Mouse (Mus musculus) heart, embryonic 14.5 days (tissue): Measurements from ENCODE around the gene Cux1. TPM values are rescaled to one million over a fixed set of nuclear protein-coding genes. Genes with fewer than 3 reads are reported as not detected.

Source experiments
- ATAC-seq: fragments of 200-750 bp; cut with Nextera tagmentation; 2 replicates; pipeline ENCODE4 v1.8.0; 2017; ENCODE audit warnings: low read depth, moderate TSS enrichment; ENCODE audit not compliant: insufficient number of reproducible peaks, insufficient read depth, low FRiP score
- H3K27ac ChIP-seq, 2 experiments: fragments of 200-500 bp in 1 of 2; fragments of 300-500 bp in 1 of 2; sonication (generic) in 1 of 2; replicated peaks in 1 of 2; 2 replicates each; pipeline ENCODE4 v1.5.1; 2012 to 2014; ENCODE audit warnings: low read depth in 2 of 2, low read length in 2 of 2, control low read depth in 1 of 2, mild to moderate bottlenecking in 1 of 2, mixed read lengths in 1 of 2; ENCODE audit not compliant: control insufficient read depth in 1 of 2, insufficient read depth in 1 of 2
- H3K27me3 ChIP-seq: fragments of 300-500 bp; sonication (generic); 2 replicates; pipeline ENCODE4 v1.6.1; 2014; ENCODE audit warnings: mild to moderate bottlenecking, low read length, control low read depth; ENCODE audit not compliant: control insufficient read depth, insufficient read depth
- H3K36me3 ChIP-seq: fragments of 300-500 bp; sonication (generic); 2 replicates; pipeline ENCODE4 v1.6.1; 2014; ENCODE audit warnings: mild to moderate bottlenecking, control low read depth, low read length, mixed read lengths; ENCODE audit not compliant: control insufficient read depth, insufficient read depth
- H3K4me1 ChIP-seq, 2 experiments: fragments of 200-500 bp in 1 of 2; fragments of 300-500 bp in 1 of 2; sonication (generic) in 1 of 2; 2 replicates each; pipeline ENCODE4 v1.6.1; 2012 to 2014; ENCODE audit warnings: low read length in 2 of 2, control low read depth in 1 of 2, mixed read lengths in 1 of 2; ENCODE audit not compliant: control insufficient read depth in 2 of 2, insufficient read depth in 2 of 2
- H3K4me2 ChIP-seq: fragments of 300-500 bp; sonication (generic); 2 replicates; pipeline ENCODE4 v1.6.1; 2014; ENCODE audit warnings: mild to moderate bottlenecking, low read length
- H3K4me3 ChIP-seq, 2 experiments: fragments of 200-500 bp in 1 of 2; fragments of 300-500 bp in 1 of 2; sonication (generic) in 1 of 2; 2 replicates each; pipeline ENCODE4 v1.5.1; 2012 to 2014; ENCODE audit warnings: low read length in 2 of 2, mild to moderate bottlenecking in 2 of 2, control low read depth in 1 of 2, low read depth in 1 of 2, moderate library complexity in 1 of 2; ENCODE audit not compliant: control insufficient read depth in 1 of 2, insufficient read depth in 1 of 2
- H3K9ac ChIP-seq: fragments of 300-500 bp; sonication (generic); 2 replicates; pipeline ENCODE4 v1.6.1; 2014; ENCODE audit warnings: mild to moderate bottlenecking, low read length
- H3K9me3 ChIP-seq: fragments of 300-500 bp; sonication (generic); 2 replicates; pipeline ENCODE4 v1.6.1; 2016; ENCODE audit warnings: low read length, control low read depth; ENCODE audit not compliant: control insufficient read depth
- WGBS: fragments of 180-500 bp; shearing (Covaris S2); extraction: QIAGEN DNeasy Blood & Tissue Kit; methylation state at CpG from one replicate; pipeline ENCODE4 v1.1.7; 2014; 5-methylcytosine and 5-hydroxymethylcytosine counted together
- polyA plus RNA-seq: library from polyadenylated mRNA; unstranded; fragments of >200 nt; fragmentation: Nextera tagmentation; extraction: Ambion mirVana; gene quantifications from 2 replicates; pipeline ENCODE4 v1.2.1, GENCODE M21; 2014

Gene Cux1
- polyA plus RNA-seq, 1 experiment from 2014 or later, result 71.6 TPM

- Histone ChIP-seq H3K4me2 (peak overlapping the region; percentile 6), H3K27ac (peak overlapping the region; percentile 69 to 79), H3K4me3 (no peak overlapping the region), H3K27me3 (no peaks in the 10 kb centered on the region), H3K9ac (no peak overlapping the region; the same call in 1 of the 2 replicates), H3K9me3 (no peaks in the 10 kb centered on the region), H3K36me3 (no peaks in the 10 kb centered on the region), H3K4me1 (peaks cover 31 to 76% of the 10 kb centered on the region in 2 experiments)
- WGBS, result 5% methylated on average over 6 of the region's 6 CpGs
- 0 out of 2 replicates have a peak, but pooled peaks have one; percentile 35 for ATAC-seq
These were observed 66.9 kb downstream of the Cux1 start for GRCm38 (mm10) chr5:136500307-136500871.

GRCm38 (mm10) chr5:136499316-136499715 is 68.0 kb downstream of the Cux1 start:
- no peak overlapping the region for H3K4me2 ChIP-seq
- 86% methylated on average over 2 of the region's 2 CpGs for WGBS
- H3K36me3 ChIP-seq, result no peaks in the 10 kb centered on the region
- peaks cover 31 to 67% of the 10 kb centered on the region in 2 experiments for H3K4me1 ChIP-seq
- no peak overlapping the region for H3K9ac ChIP-seq
- ATAC-seq, result no peak
- no peaks in the 10 kb centered on the region for H3K9me3 ChIP-seq
- H3K27me3 ChIP-seq, result no peaks in the 10 kb centered on the region
- H3K27ac ChIP-seq, result 0 out of 4 replicates have a peak overlapping the region, but pooled peaks of 1 of the 2 experiments have one; percentile 79
- H3K4me3 ChIP-seq, result no peak overlapping the region

GRCm38 (mm10) chr5:136498741-136499140 is 68.5 kb downstream of the Cux1 start:
- no peak overlapping the region; a peak in 1 of 4 replicates for H3K27ac ChIP-seq

GRCm38 (mm10) chr5:136497301-136497700 is 70.0 kb downstream of the Cux1 start:
- Histone ChIP-seq H3K9ac (no peak overlapping the region), H3K27ac (no peak overlapping the region), H3K9me3 (no peaks in the 10 kb centered on the region), H3K4me3 (no peak overlapping the region), H3K4me1 (peaks cover 19 to 63% of the 10 kb centered on the region in 2 experiments), H3K36me3 (no peaks in the 10 kb centered on the region), H3K27me3 (no peaks in the 10 kb centered on the region), H3K4me2 (no peak overlapping the region)
- no peak for ATAC-seq
- WGBS, result 86% methylated on average over 2 of the region's 2 CpGs

More at GRCm38 (mm10) chr5:136498741-136499140, 68.5 kb downstream of the Cux1 start:
- no peaks in the 10 kb centered on the region for H3K9me3 ChIP-seq
- H3K4me3 ChIP-seq, result no peak overlapping the region
- no peaks in the 10 kb centered on the region for H3K27me3 ChIP-seq
- H3K4me1 ChIP-seq, result peaks cover 27 to 64% of the 10 kb centered on the region in 2 experiments
- no peak overlapping the region for H3K9ac ChIP-seq
- WGBS, result 93% methylated on average over 3 of the region's 3 CpGs
- ATAC-seq, result no peak
- H3K36me3 ChIP-seq, result no peaks in the 10 kb centered on the region
- H3K4me2 ChIP-seq, result no peak overlapping the region

GRCm38 (mm10) chr5:136495581-136495980 is 71.7 kb downstream of the Cux1 start:
- Histone ChIP-seq H3K4me2 (no peak overlapping the region), H3K36me3 (no peaks in the 10 kb centered on the region), H3K27ac (no peak overlapping the region), H3K4me3 (no peak overlapping the region), H3K4me1 (peaks cover 12 to 48% of the 10 kb centered on the region in 2 experiments), H3K27me3 (no peaks in the 10 kb centered on the region), H3K9me3 (no peaks in the 10 kb centered on the region), H3K9ac (no peak overlapping the region)
- WGBS, result 87% methylated on average over 3 of the region's 3 CpGs
- no peak for ATAC-seq

- Histone ChIP-seq H3K9me3 (no peaks in the 10 kb centered on the region), H3K36me3 (no peaks in the 10 kb centered on the region), H3K27ac (no peak overlapping the region), H3K27me3 (no peaks in the 10 kb centered on the region), H3K4me1 (peaks cover 6 to 42% of the 10 kb centered on the region in 2 experiments), H3K9ac (no peak overlapping the region), H3K4me3 (no peak overlapping the region), H3K4me2 (no peak overlapping the region)
- no peak for ATAC-seq
- 84% methylated on average over 7 of the region's 7 CpGs for WGBS
These were observed 72.4 kb downstream of the Cux1 start for GRCm38 (mm10) chr5:136494927-136495326.

GRCm38 (mm10) chr5:136494288-136494687 is 73.0 kb downstream of the Cux1 start:
- no peaks in the 10 kb centered on the region for H3K36me3 ChIP-seq
- 88% methylated on average over 2 of the region's 2 CpGs for WGBS
- H3K4me1 ChIP-seq, result peaks cover 3 to 42% of the 10 kb centered on the region in 2 experiments
- H3K27ac ChIP-seq, result no peak overlapping the region
- H3K9me3 ChIP-seq, result no peaks in the 10 kb centered on the region
- H3K9ac ChIP-seq, result no peak overlapping the region
- no peaks in the 10 kb centered on the region for H3K27me3 ChIP-seq
- no peak overlapping the region for H3K4me2 ChIP-seq
- no peak overlapping the region for H3K4me3 ChIP-seq
- ATAC-seq, result no peak

- ATAC-seq, result no peak
- no peaks in the 10 kb centered on the region for H3K27me3 ChIP-seq
- H3K4me2 ChIP-seq, result no peak overlapping the region
- H3K9me3 ChIP-seq, result no peaks in the 10 kb centered on the region
- 40% methylated on average over 5 of the region's 5 CpGs for WGBS
- H3K4me3 ChIP-seq, result no peak overlapping the region
- H3K36me3 ChIP-seq, result peaks cover 14% of the 10 kb centered on the region
- H3K9ac ChIP-seq, result no peak overlapping the region
- H3K27ac ChIP-seq, result peak overlapping the region; percentile 20 to 42; a peak in 1 of 4 replicates
- peaks cover 17 to 44% of the 10 kb centered on the region in 2 experiments for H3K4me1 ChIP-seq
These were observed 77.8 kb downstream of the Cux1 start for GRCm38 (mm10) chr5:136489450-136489849.
